Mouse (Mus musculus) spleen, postnatal 36 days (tissue): ENCODE measurements around the gene Rplp2.
"Not testable (repeated sequence)": the region's sequence is repeated elsewhere in the genome, so short reads cannot be mapped to it uniquely, and the experiment has no call there.

ENCODE experiments used
- DNase-seq, 2 experiments: peaks; one replicate each; pipeline ENCODE4 v3.0.0; 2022; ENCODE audit warnings: low spot score in 2 of 2, mixed read lengths in 1 of 2

The Rplp2 gene

GRCm38 (mm10) chr7:141446374-141446773, 796 bp upstream of the Rplp2 start:
- DNase-seq: not testable (repeated sequence)

- no peak for DNase-seq
Measured at GRCm38 (mm10) chr7:141451928-141452327, 4.8 kb downstream of the Rplp2 start.

GRCm38 (mm10) chr7:141453636-141454035, 6.5 kb downstream of the Rplp2 start:
- DNase-seq: no peak

GRCm38 (mm10) chr7:141454967-141455551, 7.9 kb downstream of the Rplp2 start, which contains the start of gene Pnpla2:
Gene Pnpla2 (plus strand): TSS chr7:141455198.
- peak; percentile 94 to 96 for DNase-seq

GRCm38 (mm10) chr7:141455610-141456314, 8.6 kb downstream of the Rplp2 start:
- DNase-seq: peak; percentile 71 to 80

- DNase-seq: no peak
Measured at GRCm38 (mm10) chr7:141456739-141457138, 9.6 kb downstream of the Rplp2 start.

- DNase-seq: no peak
Measured at GRCm38 (mm10) chr7:141457236-141457635, 10.1 kb downstream of the Rplp2 start.

- no peak for DNase-seq
Measured at GRCm38 (mm10) chr7:141457986-141458660, 11.0 kb downstream of the Rplp2 start.

- DNase-seq: no peak
Measured at GRCm38 (mm10) chr7:141458661-141459060, 11.5 kb downstream of the Rplp2 start.

GRCm38 (mm10) chr7:141459301-141459711, 12.1 kb downstream of the Rplp2 start:
- peak in 1 of 2 experiments; percentile 1 for DNase-seq

- no peak for DNase-seq
Measured at GRCm38 (mm10) chr7:141460001-141460390, 12.8 kb downstream of the Rplp2 start.

- DNase-seq: no peak
Measured at GRCm38 (mm10) chr7:141460391-141461113, 13.4 kb downstream of the Rplp2 start, which contains the start of gene Cracr2b. Gene Cracr2b (plus strand): TSS chr7:141461094.

GRCm38 (mm10) chr7:141461521-141462332, 14.6 kb downstream of the Rplp2 start:
- DNase-seq: no peak

- no peak for DNase-seq
Measured at GRCm38 (mm10) chr7:141462333-141462821, 15.2 kb downstream of the Rplp2 start.

GRCm38 (mm10) chr7:141463824-141464602, 16.8 kb downstream of the Rplp2 start:
- DNase-seq: no peak

- no peak for DNase-seq
Measured at GRCm38 (mm10) chr7:141464603-141465201, 17.5 kb downstream of the Rplp2 start.

GRCm38 (mm10) chr7:141465388-141466044, 18.3 kb downstream of the Rplp2 start:
- DNase-seq: no peak

GRCm38 (mm10) chr7:141466045-141466394, 18.9 kb downstream of the Rplp2 start:
- DNase-seq: no peak

GRCm38 (mm10) chr7:141466607-141467148, 19.5 kb downstream of the Rplp2 start:
- no peak for DNase-seq
